Mouse (Mus musculus) heart, adult 2 months (tissue): ENCODE data around the gene Fbxo2.

Experiments used
- CTCF ChIP-seq: fragments of 200-600 bp; IDR thresholded peaks from 2 replicates; pipeline ENCODE4 v1.8.1; 2022; ENCODE audit warnings: antibody characterized with exemption, mild to moderate bottlenecking, moderate library complexity
- EP300 ChIP-seq: fragments of 200-500 bp; IDR thresholded peaks from 2 replicates; pipeline ENCODE4 v1.6.1; 2011; ENCODE audit warnings: low read depth, low read length, control low read depth; ENCODE audit not compliant: insufficient read depth
- POLR2A ChIP-seq: fragments of 200-500 bp; IDR thresholded peaks from 2 replicates; pipeline ENCODE4 v1.6.1; 2011; ENCODE audit warnings: mild to moderate bottlenecking, low read depth, low read length, control low read depth; ENCODE audit not compliant: insufficient read depth

DNA sequence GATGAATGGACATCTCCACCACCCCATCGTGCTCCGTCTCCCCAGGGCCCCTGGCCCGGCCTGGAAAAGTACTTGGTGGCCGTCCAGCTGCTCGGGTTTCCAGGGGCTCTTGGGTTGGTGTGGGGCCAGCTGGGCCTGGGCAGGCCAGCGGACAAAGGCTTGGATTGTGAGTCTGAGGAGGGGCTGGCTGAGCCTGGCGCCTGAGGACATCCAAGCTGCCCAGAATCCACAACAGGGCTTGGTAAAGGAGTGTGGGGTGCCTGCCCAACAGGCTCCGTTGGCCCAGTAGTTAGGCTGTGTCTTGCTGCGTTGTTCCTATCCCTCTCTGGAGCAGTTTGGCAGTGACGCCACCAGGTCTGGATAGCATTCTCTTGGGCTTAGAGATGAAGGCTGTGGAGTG, 6.0 kb downstream of the Fbxo2 start:
- TF ChIP-seq CTCF (no peak), POLR2A (no peak), EP300 (no peak)
